Mouse (Mus musculus) liver (tissue): ENCODE measurements at regions not wholly inside any gene's neighbourhood (a gene's known extent, or its start where the extent isn't known, plus 50 kb on each side); places are given as distances from the start of the nearest gene placed in this dataset.

Source experiments
- DNase-seq: peaks from one replicate; pipeline ENCODE4 v3.0.0-alpha.2; 2020; ENCODE audit warnings: mixed read lengths

DNA sequence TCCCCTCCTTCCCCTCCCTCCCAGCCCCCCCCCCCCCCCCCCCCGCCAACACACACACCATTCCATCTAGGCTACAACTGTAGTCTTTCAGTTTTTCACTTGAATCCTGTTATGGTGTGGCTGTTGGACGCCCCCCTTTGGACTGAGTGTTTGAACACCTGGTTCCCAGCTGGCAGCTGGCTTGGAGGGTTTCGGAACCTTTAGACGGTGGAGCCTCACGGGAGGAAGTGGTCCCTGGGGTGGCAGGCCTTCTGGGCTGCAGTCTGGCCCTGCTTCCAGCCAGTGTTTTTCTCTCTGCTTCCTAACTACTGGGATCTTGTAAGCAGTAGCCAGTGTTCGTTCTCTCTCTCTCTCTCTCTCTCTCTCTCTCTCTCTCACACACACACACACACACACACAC is 101.4 kb upstream of the Arid2 start:
- DNase-seq: no peak

DNA sequence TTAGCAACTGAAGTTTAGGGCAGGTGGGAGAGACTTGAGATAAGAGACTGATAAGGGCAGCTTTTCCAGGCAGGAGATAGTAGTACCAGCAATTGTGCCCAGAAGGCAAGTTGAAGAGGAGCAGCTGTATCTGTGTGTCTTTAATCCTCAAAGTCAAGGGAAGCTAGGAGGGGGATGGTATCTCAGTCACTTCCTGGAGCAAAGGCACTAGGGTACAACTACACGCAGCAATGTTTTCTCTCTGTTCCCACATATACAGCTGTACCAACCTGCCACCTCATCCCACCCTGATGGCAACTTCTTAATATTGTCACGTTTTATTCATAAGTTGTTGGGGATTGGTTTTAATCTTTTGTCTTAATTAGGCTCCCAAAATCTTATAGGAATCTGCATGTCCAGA is 97.8 kb upstream of the Arid2 start:
- no peak for DNase-seq

DNA sequence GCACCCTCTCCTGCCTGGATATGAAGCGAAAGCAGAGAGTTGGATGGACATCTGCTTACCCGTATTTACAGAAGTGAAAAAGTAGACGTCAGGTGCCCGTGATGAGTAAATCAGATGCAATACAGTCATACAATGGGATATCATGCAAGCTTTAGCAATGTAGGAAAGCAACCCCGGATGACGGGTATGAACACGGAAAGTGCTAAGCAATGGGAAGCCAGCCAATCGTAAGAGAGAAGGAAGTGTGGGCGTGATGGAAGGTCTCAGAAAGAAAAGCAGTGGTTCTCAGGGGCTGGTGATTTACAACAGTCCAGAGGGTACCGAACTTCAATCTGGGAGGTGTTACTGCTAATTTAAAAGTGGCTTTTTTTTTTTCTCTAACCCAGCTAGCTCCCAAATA is 89.9 kb upstream of the Arid2 start:
- DNase-seq: no peak

DNA sequence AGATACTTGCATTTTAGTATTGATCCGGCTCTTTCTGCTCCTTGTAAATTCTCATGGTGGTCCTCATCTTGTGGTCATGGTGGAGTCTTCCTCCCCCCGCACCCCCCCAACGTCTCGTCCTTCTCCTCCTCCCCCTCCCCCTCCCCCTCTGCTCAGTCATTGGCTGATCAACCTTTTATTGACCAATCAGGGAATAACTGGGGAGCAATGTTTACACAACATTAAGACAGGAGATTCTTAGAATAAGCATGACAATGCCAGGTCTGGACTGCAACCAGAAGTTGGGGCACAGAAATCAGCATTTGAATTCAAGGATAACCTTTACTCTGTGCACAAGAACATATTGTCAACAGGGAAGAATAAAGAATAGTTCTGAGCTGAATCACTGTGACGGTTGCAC is 89.4 kb upstream of the Arid2 start:
- DNase-seq: no peak

DNA sequence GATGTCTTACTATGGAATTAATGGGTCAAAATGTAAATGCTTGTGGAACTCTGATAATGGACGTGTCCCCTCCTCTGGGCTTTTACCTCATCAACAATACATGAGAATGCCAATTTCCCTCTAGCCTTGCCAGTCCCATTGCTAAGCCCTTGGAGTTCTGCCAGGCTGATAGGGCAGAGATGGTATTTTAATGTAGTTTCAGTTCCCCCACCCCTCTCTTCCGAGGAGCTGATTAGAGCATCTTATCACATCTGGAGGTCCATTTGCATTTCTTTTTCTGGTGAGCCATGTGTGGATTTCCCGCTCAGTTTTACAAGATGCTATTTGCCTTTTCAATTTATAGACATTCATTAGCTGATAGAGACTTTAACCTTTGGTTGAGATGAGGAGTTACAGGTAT is 86.0 kb upstream of the Arid2 start:
- DNase-seq: no peak

DNA sequence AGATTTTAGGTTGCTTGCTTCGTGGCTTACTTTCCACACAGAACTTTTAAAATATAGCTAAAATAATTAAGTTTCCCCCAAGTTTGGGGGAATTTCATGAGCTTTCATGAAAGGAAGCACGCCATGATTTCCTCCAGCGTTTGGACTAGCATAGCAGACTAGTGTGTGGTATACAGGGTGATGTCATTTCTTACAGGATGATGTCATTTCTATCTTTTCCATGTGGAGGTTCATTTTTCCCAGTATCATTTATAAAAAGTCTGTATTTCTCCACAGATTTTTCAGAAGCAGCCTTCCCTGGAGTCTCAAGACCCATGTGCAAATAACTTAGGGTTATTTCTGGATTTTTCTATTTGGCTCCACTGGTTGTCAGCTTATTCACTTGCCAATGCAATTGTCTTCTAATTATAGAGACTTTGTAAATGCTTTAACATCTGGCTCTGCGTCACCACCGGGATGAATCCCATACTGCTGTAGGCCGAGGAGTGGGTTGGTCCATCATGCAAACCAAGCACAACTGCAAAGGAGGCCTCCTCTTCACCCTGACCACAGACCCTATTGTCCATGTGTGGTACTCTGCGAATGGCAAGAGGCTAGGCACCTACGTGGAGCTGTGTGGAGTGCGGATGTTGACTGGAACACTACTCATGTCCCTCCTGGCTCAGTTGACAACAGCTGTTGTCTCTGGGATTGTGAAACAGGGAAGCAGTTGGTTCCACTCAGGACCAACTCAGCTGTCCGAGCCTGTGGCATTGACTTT is 85.4 kb upstream of the Arid2 start:
- no peak for DNase-seq

DNA sequence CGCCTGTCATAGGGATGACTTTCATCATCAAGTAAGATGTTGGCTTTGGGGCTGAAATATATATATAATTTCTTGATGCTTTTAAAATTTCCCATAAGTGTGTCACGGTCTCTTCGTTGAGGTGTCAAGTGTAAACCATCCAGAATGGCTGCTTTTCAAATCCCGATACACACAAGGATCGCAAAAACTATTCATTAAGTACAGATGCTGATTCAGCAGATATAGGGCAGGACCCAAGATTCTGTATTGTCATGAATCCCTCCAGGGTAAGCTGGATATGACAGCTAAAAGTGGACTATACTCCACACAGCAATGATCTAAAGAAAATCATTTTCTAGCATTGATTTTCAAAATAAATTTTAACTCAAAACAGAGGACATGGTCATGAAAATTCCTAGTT is 83.1 kb upstream of the Arid2 start:
- no peak for DNase-seq

DNA sequence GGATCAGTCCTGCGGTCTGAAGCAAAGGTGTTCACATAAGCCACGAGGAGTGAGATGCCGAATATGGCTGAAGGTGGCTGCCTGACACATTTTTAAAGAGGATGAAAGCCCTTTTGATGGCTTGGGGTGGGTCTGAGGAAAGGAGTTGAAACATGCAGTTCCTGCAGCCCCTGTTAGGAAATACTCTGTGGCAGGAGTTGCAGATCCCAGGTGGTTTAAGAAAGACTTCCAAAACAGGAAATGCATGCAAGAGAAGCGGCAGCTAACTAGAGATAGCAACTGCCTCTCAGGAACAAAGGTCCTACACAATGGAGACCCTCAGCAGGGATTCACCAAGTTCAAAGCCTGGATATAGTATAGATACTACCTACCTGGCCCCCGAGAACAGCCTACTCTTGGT is 82.7 kb upstream of the Arid2 start:
- no peak for DNase-seq

DNA sequence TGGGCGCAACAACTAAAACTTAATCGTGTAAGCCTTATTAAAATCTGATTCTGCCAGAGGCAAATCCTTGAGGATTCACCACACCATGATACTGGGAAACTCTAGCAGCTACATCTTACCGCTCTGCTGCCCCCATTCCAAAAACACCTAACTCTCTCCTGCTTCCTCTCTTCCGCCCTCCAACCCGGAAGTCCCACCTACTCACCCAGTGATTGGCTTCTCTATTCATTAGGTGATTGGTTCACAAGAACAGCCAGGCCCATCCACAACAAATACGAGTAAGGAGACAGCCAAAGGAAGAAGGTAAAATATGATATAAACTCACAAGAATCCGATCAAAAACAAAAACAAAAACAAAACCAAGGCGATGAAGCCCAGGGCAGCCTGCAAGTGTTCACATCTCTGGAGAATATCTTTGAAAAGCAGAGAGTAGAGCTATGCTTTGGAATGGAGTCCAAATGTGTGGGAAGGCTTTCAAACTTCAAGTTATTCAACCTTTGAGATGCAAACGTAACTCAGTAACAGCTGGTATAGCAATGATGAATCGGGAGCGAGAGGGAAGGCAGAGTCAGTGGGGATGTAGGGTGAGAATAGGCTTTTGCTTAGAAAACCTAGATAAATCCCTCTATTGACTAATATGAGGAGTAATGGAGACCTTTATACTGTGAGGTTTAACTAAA is 76.5 kb upstream of the Arid2 start:
- no peak for DNase-seq

DNA sequence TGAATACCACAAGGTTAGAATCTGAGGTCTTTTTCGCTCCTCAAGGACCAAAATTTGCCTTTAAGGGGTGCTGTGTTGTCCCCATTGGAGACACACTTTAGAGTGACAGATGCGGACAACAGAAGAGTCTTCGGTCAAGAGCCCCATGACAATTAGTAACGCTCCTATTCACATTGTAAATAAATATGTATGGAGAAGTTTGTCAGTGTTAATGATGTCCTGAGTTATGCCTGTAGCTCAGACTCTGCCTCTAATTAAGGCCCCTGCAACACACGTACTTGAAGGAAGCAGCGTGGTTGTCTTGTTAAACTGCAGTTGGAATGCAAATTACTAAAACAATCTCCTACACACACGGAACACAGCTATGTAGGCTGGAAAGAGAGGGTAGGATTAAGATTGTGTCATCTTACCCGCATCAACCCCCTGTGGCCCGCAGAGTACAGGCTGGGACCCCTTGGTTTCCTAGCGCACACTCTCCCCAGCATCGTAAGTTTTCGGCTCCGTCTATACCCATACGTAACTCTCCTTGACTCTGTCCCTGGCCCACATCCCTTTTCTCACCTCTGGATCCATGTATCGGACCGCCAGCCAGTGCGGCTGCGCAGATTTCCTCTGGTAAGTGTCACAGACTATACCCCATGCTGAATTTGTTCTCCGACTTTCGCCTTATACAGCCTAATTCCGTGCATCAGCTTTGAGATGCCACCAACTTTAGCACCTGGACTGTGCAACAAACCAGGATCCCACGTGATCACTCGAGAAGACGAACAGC is 73.6 kb upstream of the Arid2 start:
- no peak for DNase-seq

DNA sequence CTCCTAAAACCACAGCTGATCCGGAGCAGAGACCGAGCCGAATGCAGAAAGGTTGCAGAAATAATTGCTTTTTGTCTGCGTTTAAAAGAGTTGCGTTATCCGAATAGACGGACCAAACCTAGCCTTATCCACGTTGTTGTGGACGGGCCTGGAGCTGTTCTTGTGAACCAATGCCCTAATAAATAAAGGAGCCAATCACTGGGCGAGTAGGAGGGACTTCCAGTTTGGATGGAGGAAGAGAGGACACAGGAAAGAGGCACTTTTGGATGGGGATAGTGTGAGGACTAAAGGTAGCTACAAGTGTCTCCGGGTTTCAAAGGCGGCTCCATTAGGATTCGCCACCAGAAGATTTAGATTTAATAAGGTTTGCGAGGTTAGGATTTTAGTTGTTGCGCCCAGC is 69.4 kb upstream of the Arid2 start:
- DNase-seq: no peak

DNA sequence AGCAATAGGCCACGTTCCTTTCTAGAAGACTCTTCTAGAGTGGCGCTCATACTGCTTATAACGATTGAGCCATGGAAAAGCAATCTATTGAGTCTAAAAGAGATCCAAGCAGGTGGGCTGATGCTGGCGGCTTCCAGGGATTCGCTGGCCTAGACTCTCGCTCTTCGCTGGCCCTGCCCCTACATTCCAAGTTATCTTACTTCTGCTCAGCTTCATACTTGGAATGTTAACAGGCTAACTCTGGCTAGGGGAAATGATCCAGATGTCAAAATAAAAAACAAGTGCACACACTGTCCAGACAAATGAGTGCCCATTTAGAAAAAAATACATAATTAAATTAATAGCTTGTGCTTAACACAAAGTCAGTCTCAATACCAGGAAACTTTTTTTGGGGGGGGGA is 67.6 kb upstream of the Arid2 start:
- no peak for DNase-seq

DNA sequence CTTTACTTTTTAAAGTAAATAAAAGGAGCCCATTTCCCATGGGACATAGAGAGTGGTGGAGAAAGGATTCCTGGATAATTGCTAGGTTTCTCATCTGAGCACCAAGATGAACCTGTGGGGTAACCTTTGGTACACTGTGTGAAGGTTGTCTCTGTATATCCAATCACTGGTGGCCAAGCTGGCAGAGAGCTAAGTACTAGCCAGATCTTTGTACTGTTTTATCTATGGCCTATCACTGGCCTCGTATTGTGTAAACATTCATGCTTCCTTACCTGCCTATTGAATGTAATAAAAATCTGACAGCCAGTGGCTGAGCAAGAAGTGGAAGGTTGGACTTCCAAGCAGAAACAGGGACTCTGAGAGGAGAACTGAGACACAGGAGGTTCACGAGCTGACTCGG is 55.3 kb upstream of the Arid2 start:
- no peak for DNase-seq

DNA sequence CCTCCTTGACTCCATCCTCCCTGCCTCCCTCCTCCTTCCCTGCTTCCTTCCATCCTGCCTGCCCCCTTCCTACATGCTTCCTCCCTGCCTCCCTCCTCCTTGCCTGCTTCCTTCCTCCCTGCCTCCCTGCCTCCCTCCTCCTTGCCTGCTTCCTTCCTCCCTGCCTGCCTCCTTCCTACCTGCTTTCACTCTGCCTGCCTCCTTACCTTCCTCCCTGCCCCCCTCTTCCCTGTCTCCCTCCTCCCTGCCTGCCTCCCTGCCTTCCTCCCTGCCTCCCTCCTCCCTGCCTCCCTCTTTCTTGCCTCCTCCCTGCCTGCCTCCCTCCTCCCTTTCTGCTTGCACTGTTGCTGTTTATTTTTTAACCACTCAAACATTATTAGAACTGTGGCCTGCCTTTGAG is 54.2 kb upstream of the Arid2 start:
- no peak for DNase-seq

DNA sequence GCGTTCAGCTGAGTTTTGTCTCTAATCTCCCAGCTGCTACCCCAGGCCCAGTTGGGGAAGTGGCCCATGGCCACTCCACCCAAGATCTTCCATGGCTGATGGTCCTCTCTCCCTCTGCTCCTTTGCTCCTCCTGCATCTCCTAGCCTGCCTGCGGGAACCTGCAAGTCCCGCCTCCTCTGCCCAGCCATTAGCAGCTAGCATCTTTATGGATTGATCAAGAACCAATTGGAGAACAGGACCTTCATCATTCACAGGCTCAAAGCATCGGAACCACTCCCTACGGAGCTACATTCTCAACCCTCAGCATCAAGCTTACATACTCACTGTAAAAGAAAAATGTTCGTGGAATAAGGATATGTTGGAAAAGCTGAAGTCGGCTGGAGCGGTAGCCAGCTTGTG is 52.5 kb upstream of the Arid2 start:
- DNase-seq: no peak
